Mouse (Mus musculus) midbrain, embryonic 13.5 days (tissue): ENCODE results near the gene Nectin4. TPM values are rescaled to one million over a fixed set of nuclear protein-coding genes. Genes with fewer than 3 reads are reported as not detected.

Experiments used
- ATAC-seq: fragments of 200-750 bp; cut with Nextera tagmentation; 2 replicates; pipeline ENCODE4 v1.8.0; 2017; ENCODE audit warnings: mild to moderate bottlenecking, moderate TSS enrichment, moderate library complexity
- H3K27ac ChIP-seq: fragments of 300-500 bp; sonication (generic); 2 replicates; pipeline ENCODE4 v1.5.1; 2015; ENCODE audit warnings: inconsistent platforms, mild to moderate bottlenecking, moderate library complexity
- H3K27me3 ChIP-seq: fragments of 300-500 bp; sonication (generic); 2 replicates; pipeline ENCODE4 v1.6.1; 2015; ENCODE audit warnings: mild to moderate bottlenecking, inconsistent platforms
- H3K36me3 ChIP-seq: fragments of 300-500 bp; sonication (generic); 2 replicates; pipeline ENCODE4 v1.6.1; 2015; ENCODE audit warnings: mild to moderate bottlenecking, inconsistent platforms
- H3K4me1 ChIP-seq: fragments of 300-500 bp; sonication (generic); replicated peaks from 2 replicates; pipeline ENCODE4 v1.6.1; 2015; ENCODE audit warnings: inconsistent platforms
- H3K4me2 ChIP-seq: fragments of 300-500 bp; sonication (generic); replicated peaks from 2 replicates; pipeline ENCODE4 v1.6.1; 2015; ENCODE audit warnings: moderate library complexity, mild to moderate bottlenecking, inconsistent platforms
- H3K4me3 ChIP-seq: fragments of 300-500 bp; sonication (generic); replicated peaks from 2 replicates; pipeline ENCODE4 v1.5.1; 2015; ENCODE audit warnings: mild to moderate bottlenecking, inconsistent platforms
- H3K9ac ChIP-seq: fragments of 300-500 bp; sonication (generic); replicated peaks from 2 replicates; pipeline ENCODE4 v1.6.1; 2015; ENCODE audit warnings: mild to moderate bottlenecking, inconsistent platforms
- H3K9me3 ChIP-seq: fragments of 300-500 bp; sonication (generic); 2 replicates; pipeline ENCODE4 v1.6.1; 2016; ENCODE audit warnings: mild to moderate bottlenecking, inconsistent platforms
- WGBS: fragments of 180-500 bp; shearing (Covaris S2); methylation state at CpG from one replicate; pipeline ENCODE4 v1.1.7; 2015; 5-methylcytosine and 5-hydroxymethylcytosine counted together
- polyA plus RNA-seq: library from polyadenylated mRNA; unstranded; fragments of >200 nt; fragmentation: Nextera tagmentation; extraction: Ambion mirVana; gene quantifications from 2 replicates; pipeline ENCODE4 v1.2.1, GENCODE M21; 2015

The Nectin4 gene
- polyA plus RNA-seq, 1 experiment from 2014 or later: 0.70 TPM

GRCm38 (mm10) chr1:171388376-171389102, 18.6 kb downstream of the Nectin4 start, which contains the start of gene Arhgap30:
Gene Arhgap30, plus strand, starts transcription at chr1:171388954.
- no peak within 1 kb of the TSS for H3K27ac ChIP-seq
- 87% methylated on average over 15 of the region's 15 CpGs for WGBS
- H3K9me3 ChIP-seq: no peaks in the 10 kb centered on the region
- no peaks in the 10 kb centered on the region for H3K36me3 ChIP-seq
- peaks cover 5% of the 10 kb centered on the region; the same call in 1 of the 2 replicates for H3K27me3 ChIP-seq
- ATAC-seq: no peak
- no peak within 1 kb of the TSS for H3K4me2 ChIP-seq
- no peak within 1 kb of the TSS for H3K9ac ChIP-seq
- no peak within 1 kb of the TSS for H3K4me3 ChIP-seq
- no peaks in the 10 kb centered on the region for H3K4me1 ChIP-seq

GRCm38 (mm10) chr1:171390101-171390500, 20.2 kb downstream of the Nectin4 start:
- Histone ChIP-seq H3K36me3 (no peaks in the 10 kb centered on the region), H3K4me3 (no peak overlapping the region), H3K4me2 (no peak overlapping the region), H3K27ac (no peak overlapping the region), H3K9ac (no peak overlapping the region), H3K9me3 (no peaks in the 10 kb centered on the region), H3K4me1 (no peaks in the 10 kb centered on the region), H3K27me3 (no peaks in the 10 kb centered on the region)
- 82% methylated on average over 4 of the region's 4 CpGs for WGBS
- ATAC-seq: no peak

GRCm38 (mm10) chr1:171401821-171402220, 31.9 kb downstream of the Nectin4 start:
- WGBS: 80% methylated on average over 4 of the region's 4 CpGs
- ATAC-seq: no peak
- no peaks in the 10 kb centered on the region for H3K9me3 ChIP-seq
- H3K4me1 ChIP-seq: no peaks in the 10 kb centered on the region
- 0 out of 2 replicates have a peak, but pooled peaks cover 5% of the 10 kb centered on the region for H3K27me3 ChIP-seq
- H3K27ac ChIP-seq: no peak overlapping the region
- H3K4me2 ChIP-seq: no peak overlapping the region
- H3K9ac ChIP-seq: no peak overlapping the region
- H3K4me3 ChIP-seq: no peak overlapping the region
- no peaks in the 10 kb centered on the region for H3K36me3 ChIP-seq

- Histone ChIP-seq H3K27me3 (peaks cover 14% of the 10 kb centered on the region), H3K9me3 (no peaks in the 10 kb centered on the region), H3K4me2 (no peak overlapping the region), H3K4me3 (no peak overlapping the region), H3K36me3 (no peaks in the 10 kb centered on the region), H3K27ac (no peak overlapping the region), H3K9ac (no peak overlapping the region), H3K4me1 (no peaks in the 10 kb centered on the region)
- 85% methylated on average over 6 of the region's 9 CpGs for WGBS
- no peak for ATAC-seq
These were observed 33.1 kb downstream of the Nectin4 start for GRCm38 (mm10) chr1:171402991-171403390.

- no peak overlapping the region for H3K4me3 ChIP-seq
- H3K9ac ChIP-seq: no peak overlapping the region
- no peaks in the 10 kb centered on the region for H3K36me3 ChIP-seq
- H3K27ac ChIP-seq: no peak overlapping the region
- peaks cover 27% of the 10 kb centered on the region for H3K27me3 ChIP-seq
- H3K4me1 ChIP-seq: no peaks in the 10 kb centered on the region
- no peak for ATAC-seq
- 77% methylated on average over 5 of the region's 5 CpGs for WGBS
- no peaks in the 10 kb centered on the region for H3K9me3 ChIP-seq
- no peak overlapping the region for H3K4me2 ChIP-seq
These were observed 37.4 kb downstream of the Nectin4 start for GRCm38 (mm10) chr1:171407263-171407662.

GRCm38 (mm10) chr1:171410231-171410630, 40.3 kb downstream of the Nectin4 start:
- WGBS: 89% methylated on average over 1 of the region's 1 CpGs
- H3K9me3 ChIP-seq: no peaks in the 10 kb centered on the region
- no peak overlapping the region for H3K4me3 ChIP-seq
- H3K9ac ChIP-seq: no peak overlapping the region
- H3K27me3 ChIP-seq: peaks cover 27% of the 10 kb centered on the region
- no peak overlapping the region for H3K4me2 ChIP-seq
- no peak for ATAC-seq
- H3K27ac ChIP-seq: no peak overlapping the region
- H3K36me3 ChIP-seq: peaks cover 13% of the 10 kb centered on the region
- peaks cover 23% of the 10 kb centered on the region for H3K4me1 ChIP-seq

- WGBS: under 1% methylated on average over 36 of the region's 36 CpGs
These were observed 41.1 kb downstream of the Nectin4 start, which contains the start of gene Usf1 for GRCm38 (mm10) chr1:171410947-171411484. Gene Usf1, plus strand, starts transcription at chr1:171411313.

GRCm38 (mm10) chr1:171411492-171411941, 41.6 kb downstream of the Nectin4 start:
- ATAC-seq: peak; percentile 88
- H3K4me3 ChIP-seq: peak overlapping the region; percentile 96
- peak overlapping the region; percentile 99 for H3K9ac ChIP-seq
- peaks cover 23% of the 10 kb centered on the region for H3K27me3 ChIP-seq
- 0% methylated on average over 39 of the region's 39 CpGs for WGBS
- H3K4me1 ChIP-seq: peaks cover 23% of the 10 kb centered on the region
- H3K4me2 ChIP-seq: peak overlapping the region; percentile 56
- peak overlapping the region; percentile 93 for H3K27ac ChIP-seq
- no peaks in the 10 kb centered on the region for H3K9me3 ChIP-seq
- H3K36me3 ChIP-seq: peaks cover 25% of the 10 kb centered on the region

More at GRCm38 (mm10) chr1:171410947-171411484, 41.1 kb downstream of the Nectin4 start, which contains the start of gene Usf1:
- H3K4me2 ChIP-seq: peak within 1 kb of the TSS; percentile 56
- peak within 1 kb of the TSS; percentile 96 for H3K4me3 ChIP-seq
- peaks cover 23% of the 10 kb centered on the region for H3K4me1 ChIP-seq
- peak within 1 kb of the TSS; percentile 99 for H3K9ac ChIP-seq
- peaks cover 20% of the 10 kb centered on the region for H3K36me3 ChIP-seq
- H3K27ac ChIP-seq: peak within 1 kb of the TSS; percentile 93
- no peaks in the 10 kb centered on the region for H3K9me3 ChIP-seq
- H3K27me3 ChIP-seq: peaks cover 27% of the 10 kb centered on the region
- peak; percentile 98 for ATAC-seq

GRCm38 (mm10) chr1:171412001-171412441, 42.1 kb downstream of the Nectin4 start:
- H3K9me3 ChIP-seq: no peaks in the 10 kb centered on the region
- peak; percentile 32 for ATAC-seq
- WGBS: under 1% methylated on average over 20 of the region's 20 CpGs
- H3K9ac ChIP-seq: peak overlapping the region; percentile 99
- H3K27me3 ChIP-seq: peaks cover 22% of the 10 kb centered on the region
- peak overlapping the region; percentile 56 for H3K4me2 ChIP-seq
- peaks cover 23% of the 10 kb centered on the region for H3K4me1 ChIP-seq
- peak overlapping the region; percentile 96 for H3K4me3 ChIP-seq
- H3K36me3 ChIP-seq: peaks cover 31% of the 10 kb centered on the region
- peak overlapping the region; percentile 93 for H3K27ac ChIP-seq

GRCm38 (mm10) chr1:171412446-171412845, 42.5 kb downstream of the Nectin4 start:
- 18% methylated on average over 3 of the region's 3 CpGs for WGBS
- peaks cover 35% of the 10 kb centered on the region for H3K36me3 ChIP-seq
- peak overlapping the region; percentile 99 for H3K9ac ChIP-seq
- peak overlapping the region; percentile 56 for H3K4me2 ChIP-seq
- H3K4me3 ChIP-seq: peak overlapping the region; percentile 96
- peaks cover 23% of the 10 kb centered on the region for H3K4me1 ChIP-seq
- H3K27me3 ChIP-seq: peaks cover 19% of the 10 kb centered on the region
- no peaks in the 10 kb centered on the region for H3K9me3 ChIP-seq
- H3K27ac ChIP-seq: peak overlapping the region; percentile 93
- ATAC-seq: no peak

GRCm38 (mm10) chr1:171413608-171414007, 43.7 kb downstream of the Nectin4 start:
- peaks cover 7% of the 10 kb centered on the region for H3K27me3 ChIP-seq
- peaks cover 46% of the 10 kb centered on the region for H3K36me3 ChIP-seq
- H3K4me2 ChIP-seq: peak overlapping the region; percentile 56
- ATAC-seq: no peak
- H3K9me3 ChIP-seq: no peaks in the 10 kb centered on the region
- no peak overlapping the region for H3K9ac ChIP-seq
- H3K4me1 ChIP-seq: peaks cover 28% of the 10 kb centered on the region
- no peak overlapping the region for H3K27ac ChIP-seq
- 75% methylated on average over 8 of the region's 8 CpGs for WGBS
- peak overlapping the region; percentile 96; the same call in 1 of the 2 replicates for H3K4me3 ChIP-seq

- peak within 1 kb of the TSS; percentile 63 for H3K27ac ChIP-seq
- no peaks in the 10 kb centered on the region for H3K27me3 ChIP-seq
- no peak within 1 kb of the TSS for H3K9ac ChIP-seq
- no peak within 1 kb of the TSS for H3K4me2 ChIP-seq
- H3K9me3 ChIP-seq: no peaks in the 10 kb centered on the region
- peak; percentile 19; the same call in 1 of the 2 replicates for ATAC-seq
- peaks cover 30% of the 10 kb centered on the region for H3K4me1 ChIP-seq
- peaks cover 74% of the 10 kb centered on the region for H3K36me3 ChIP-seq
- no peak within 1 kb of the TSS for H3K4me3 ChIP-seq
- 89% methylated on average over 5 of the region's 5 CpGs for WGBS
These were observed 48.8 kb downstream of the Nectin4 start, which contains the start of gene Tstd1 for GRCm38 (mm10) chr1:171418660-171419059. Gene Tstd1, plus strand, starts transcription at chr1:171418872.
